Mouse (Mus musculus) G1E-ER4 (cell line): ENCODE data around the gene Ptpn14. TPM values are rescaled to one million over a fixed set of nuclear protein-coding genes. Genes with fewer than 3 reads are reported as not detected.

Experiments used
- GATA1 ChIP-seq: IDR thresholded peaks from one replicate; pipeline ENCODE4 v1.8.0; 2012; ENCODE audit warnings: low read length, inconsistent platforms
- polyA plus RNA-seq: library from polyadenylated mRNA; stranded (reverse); fragments of >175 nt; gene quantifications from 2 replicates; pipeline ENCODE4 v1.2.3, GENCODE M21; 2012

Ptpn14 gene
- polyA plus RNA-seq, 1 experiment = not detected

- no peak for TF ChIP-seq GATA1
Measured at GRCm38 (mm10) chr1:189749789-189750188, 21.7 kb downstream of the Ptpn14 start.

- no peak for TF ChIP-seq GATA1
Measured at GRCm38 (mm10) chr1:189750233-189750632, 22.2 kb downstream of the Ptpn14 start.

GRCm38 (mm10) chr1:189752245-189752644 lies 24.2 kb downstream of the Ptpn14 start:
- no peak for TF ChIP-seq GATA1

- TF ChIP-seq GATA1 = no peak
Measured at GRCm38 (mm10) chr1:189755072-189755471, 27.0 kb downstream of the Ptpn14 start.

GRCm38 (mm10) chr1:189756306-189757053 lies 28.4 kb downstream of the Ptpn14 start:
- no peak for TF ChIP-seq GATA1

- no peak for TF ChIP-seq GATA1
Measured at GRCm38 (mm10) chr1:189757054-189757408, 29.0 kb downstream of the Ptpn14 start.

GRCm38 (mm10) chr1:189761581-189762021 lies 33.5 kb downstream of the Ptpn14 start:
- no peak for TF ChIP-seq GATA1

- no peak for TF ChIP-seq GATA1
Measured at GRCm38 (mm10) chr1:189764258-189764657, 36.2 kb downstream of the Ptpn14 start.

- no peak for TF ChIP-seq GATA1
Measured at GRCm38 (mm10) chr1:189767164-189767563, 39.1 kb downstream of the Ptpn14 start.

GRCm38 (mm10) chr1:189767910-189768309 lies 39.8 kb downstream of the Ptpn14 start:
- no peak for TF ChIP-seq GATA1

GRCm38 (mm10) chr1:189770516-189770915 lies 42.4 kb downstream of the Ptpn14 start:
- no peak for TF ChIP-seq GATA1

GRCm38 (mm10) chr1:189772707-189773106 lies 44.6 kb downstream of the Ptpn14 start:
- no peak for TF ChIP-seq GATA1

GRCm38 (mm10) chr1:189774778-189775177 lies 46.7 kb downstream of the Ptpn14 start:
- no peak for TF ChIP-seq GATA1

GRCm38 (mm10) chr1:189777207-189777606 lies 49.1 kb downstream of the Ptpn14 start:
- no peak for TF ChIP-seq GATA1

- no peak for TF ChIP-seq GATA1
Measured at GRCm38 (mm10) chr1:189778343-189778742, 50.3 kb downstream of the Ptpn14 start.

GRCm38 (mm10) chr1:189779226-189779625 lies 51.2 kb downstream of the Ptpn14 start:
- TF ChIP-seq GATA1 = no peak

GRCm38 (mm10) chr1:189781721-189782345 lies 53.8 kb downstream of the Ptpn14 start:
- no peak for TF ChIP-seq GATA1
